ENCODE assay signal across 10 mouse cellular contexts in genomic region chr16:85347621-85348020, GRCm38 (mm10).
"Had no signal": no experiment of that assay in that cellular context is flagged by ENCODE, and none has a peak within 500 bp of the region (broad histone marks: within the 10 kb centered on the region; RNA-seq: fewer than 3 reads in every experiment).

No protein-coding gene starts in this region.

- DNase-seq: kidney, adult 18-20 months; kidney, adult 9 months; kidney, postnatal 14 days; kidney, postnatal 4 days; liver, postnatal 0 days; lung, embryonic 14.5 days; spleen, adult 18-20 months; thymus, adult 18-20 months; thymus, postnatal 14 days; thymus, postnatal 4 days had no signal
